Comparison of ENCODE assay signal across 14 mouse cellular contexts in genomic region chrX:107790750-107791493, GRCm38 (mm10). TPM values are rescaled to one million over a fixed set of nuclear protein-coding genes. Genes with fewer than 3 reads are reported as not detected.
DNase-seq lines count a peak whose midpoint lies in the region; ATAC-seq and TF ChIP-seq lines count a peak whose summit lies in the region.
"Had no signal": no experiment of that assay in that cellular context is flagged by ENCODE, and none has a peak within 500 bp of the region (broad histone marks: within the 10 kb centered on the region; RNA-seq: fewer than 3 reads in every experiment).

No protein-coding gene starts in this region.

- H3K9me3 ChIP-seq in hindbrain, postnatal 0 days (ENCODE audit: low read length) = no peaks in the 10 kb centered on the region
- no peaks in the 10 kb centered on the region for H3K9me3 ChIP-seq in hindbrain, embryonic 10.5 days
- H3K9me3 ChIP-seq in midbrain, embryonic 14.5 days (ENCODE audit: control insufficient read depth, low read length) = no peaks in the 10 kb centered on the region
- H3K9me3 ChIP-seq in midbrain, embryonic 10.5 days (replicated peaks) = no peaks in the 10 kb centered on the region
- no peaks in the 10 kb centered on the region for H3K9me3 ChIP-seq in stomach, postnatal 0 days (ENCODE audit: control insufficient read depth, low read length)
- H3K9me3 ChIP-seq: G1E had no signal

- H3K27ac ChIP-seq in hindbrain, postnatal 0 days = no peak overlapping the region
- no peak overlapping the region for H3K27ac ChIP-seq in hindbrain, embryonic 10.5 days
- no peak overlapping the region for H3K27ac ChIP-seq in midbrain, embryonic 14.5 days (replicated peaks; ENCODE audit: low read depth, low read length)
- no peak overlapping the region for H3K27ac ChIP-seq in midbrain, embryonic 10.5 days (replicated peaks)
- no peak overlapping the region for H3K27ac ChIP-seq in stomach, postnatal 0 days (replicated peaks)
- H3K27ac ChIP-seq: macrophage had no signal

- 27% methylated on average over 8 of the region's 8 CpGs for WGBS in hindbrain, postnatal 0 days
- WGBS in hindbrain, embryonic 10.5 days = 27% methylated on average over 8 of the region's 8 CpGs
- WGBS in midbrain, embryonic 14.5 days = 27% methylated on average over 8 of the region's 8 CpGs
- 26% methylated on average over 8 of the region's 8 CpGs for WGBS in midbrain, embryonic 10.5 days
- 27% methylated on average over 8 of the region's 8 CpGs for WGBS in stomach, postnatal 0 days

- no peak overlapping the region for H3K9ac ChIP-seq in hindbrain, postnatal 0 days (replicated peaks; ENCODE audit: low read length)
- H3K9ac ChIP-seq in midbrain, embryonic 14.5 days (replicated peaks; ENCODE audit: low read length) = no peak overlapping the region
- no peak overlapping the region for H3K9ac ChIP-seq in stomach, postnatal 0 days (ENCODE audit: low read length)

- H3K4me3 ChIP-seq in hindbrain, postnatal 0 days (ENCODE audit: low read length) = no peak overlapping the region
- H3K4me3 ChIP-seq in hindbrain, embryonic 10.5 days = no peak overlapping the region
- H3K4me3 ChIP-seq in midbrain, embryonic 14.5 days (replicated peaks; ENCODE audit: low read depth, low read length) = no peak overlapping the region
- no peak overlapping the region for H3K4me3 ChIP-seq in midbrain, embryonic 10.5 days
- no peak overlapping the region for H3K4me3 ChIP-seq in stomach, postnatal 0 days (ENCODE audit: low read depth, low read length)

- ATAC-seq in hindbrain, postnatal 0 days = no peak
- ATAC-seq in midbrain, embryonic 14.5 days (ENCODE audit: low FRiP score, low TSS enrichment) = no peak
- ATAC-seq in stomach, postnatal 0 days (ENCODE audit: low FRiP score, low TSS enrichment) = no peak
- ATAC-seq in activated CD4-positive, CD25-positive, alpha-beta regulatory T cell, adult 4 months = no peak

- no peaks in the 10 kb centered on the region for H3K36me3 ChIP-seq in hindbrain, postnatal 0 days (ENCODE audit: insufficient read depth, low read length)
- H3K36me3 ChIP-seq in hindbrain, embryonic 10.5 days = no peaks in the 10 kb centered on the region
- no peaks in the 10 kb centered on the region for H3K36me3 ChIP-seq in midbrain, embryonic 14.5 days (ENCODE audit: control insufficient read depth, insufficient read depth, low read length)
- no peaks in the 10 kb centered on the region for H3K36me3 ChIP-seq in midbrain, embryonic 10.5 days
- H3K36me3 ChIP-seq in stomach, postnatal 0 days (ENCODE audit: control insufficient read depth, insufficient read depth, low read length) = no peaks in the 10 kb centered on the region

- peak; percentile 35 for TF ChIP-seq CTCF in hindbrain, postnatal 0 days (IDR thresholded peaks at IDR 0.05; ENCODE audit: low read depth)
- peak; percentile 46 for TF ChIP-seq CTCF in stomach, postnatal 0 days (IDR thresholded peaks at IDR 0.05; ENCODE audit: low read depth)

- H3K4me2 ChIP-seq in hindbrain, postnatal 0 days (ENCODE audit: low read depth, low read length) = no peak overlapping the region
- no peak overlapping the region for H3K4me2 ChIP-seq in midbrain, embryonic 14.5 days (ENCODE audit: low read length)
- H3K4me2 ChIP-seq in stomach, postnatal 0 days (replicated peaks; ENCODE audit: low read depth) = no peak overlapping the region
- H3K4me2 ChIP-seq: heart, embryonic 11.5 days had no signal

- DNase-seq in hindbrain, postnatal 0 days (ENCODE audit: low spot score) = peak; percentile 20
- DNase-seq in hindbrain, embryonic 10.5 days (ENCODE audit: low spot score) = no peak
- peak; percentile 30 for DNase-seq in midbrain, embryonic 14.5 days
- no peak for DNase-seq in midbrain, embryonic 10.5 days (ENCODE audit: low spot score)
- DNase-seq in ZHBTc4 (ENCODE audit: low read depth, low spot score) = peak; percentile 8
- no peak for DNase-seq in stomach, postnatal 0 days (ENCODE audit: low spot score)
- DNase-seq: cerebellum, adult 2 months; left cerebral cortex, postnatal 4 days had no signal

- TF ChIP-seq EP300 in stomach, postnatal 0 days (optimal IDR thresholded peaks at IDR 0.05) = no peak

- no peaks in the 10 kb centered on the region for H3K27me3 ChIP-seq in hindbrain, postnatal 0 days (ENCODE audit: insufficient read depth, low read length)
- H3K27me3 ChIP-seq in hindbrain, embryonic 10.5 days (ENCODE audit: insufficient read depth, poor library complexity, severe bottlenecking) = no peaks in the 10 kb centered on the region
- no peaks in the 10 kb centered on the region for H3K27me3 ChIP-seq in midbrain, embryonic 14.5 days (ENCODE audit: control insufficient read depth, insufficient read depth, low read length)
- H3K27me3 ChIP-seq in midbrain, embryonic 10.5 days (ENCODE audit: low read depth, poor library complexity, severe bottlenecking) = no peaks in the 10 kb centered on the region
- H3K27me3 ChIP-seq in stomach, postnatal 0 days (ENCODE audit: control insufficient read depth, insufficient read depth, low read length) = no peaks in the 10 kb centered on the region

- H3K4me1 ChIP-seq in hindbrain, postnatal 0 days (ENCODE audit: insufficient read depth, low read length) = no peaks in the 10 kb centered on the region
- no peaks in the 10 kb centered on the region for H3K4me1 ChIP-seq in hindbrain, embryonic 10.5 days (replicated peaks)
- H3K4me1 ChIP-seq in midbrain, embryonic 14.5 days (ENCODE audit: control insufficient read depth, insufficient read depth, low read length) = no peaks in the 10 kb centered on the region
- no peaks in the 10 kb centered on the region for H3K4me1 ChIP-seq in midbrain, embryonic 10.5 days
- no peaks in the 10 kb centered on the region for H3K4me1 ChIP-seq in stomach, postnatal 0 days (replicated peaks; ENCODE audit: control insufficient read depth, insufficient read depth)

RNA-seq across cellular contexts. Expression of gene Tent5d, which starts 1.5 kb away (rescaled TPM):
- 0.05 and 0.11 TPM in 2 replicates for total RNA-seq in hindbrain, postnatal 0 days (2014; rRNA removed)
- 0.08 TPM in 1 of 2 replicates, not detected in the other for polyA plus RNA-seq in hindbrain, postnatal 0 days (2015; fragmentation: Nextera tagmentation; extraction: Ambion mirVana)
- 0.05 TPM in 1 of 2 replicates, not detected in the other for polyA plus RNA-seq in hindbrain, embryonic 10.5 days (2016; fragmentation: Nextera tagmentation; extraction: Ambion mirVana)
- 0.18 TPM in 1 of 2 replicates, not detected in the other for polyA plus RNA-seq in midbrain, embryonic 14.5 days (2014; fragmentation: Nextera tagmentation; extraction: Ambion mirVana)
- 0.19 TPM in 1 of 2 replicates, not detected in the other for polyA plus RNA-seq in midbrain, embryonic 10.5 days (2016; fragmentation: Nextera tagmentation; extraction: Ambion mirVana)
- not detected in 2 replicates for polyA plus RNA-seq in stomach, postnatal 0 days (2015; fragmentation: Nextera tagmentation; extraction: Ambion mirVana)
- polyA plus RNA-seq in activated CD4-positive, CD25-positive, alpha-beta regulatory T cell, adult 4 months (2017; shearing (Covaris generic)) = under 1 TPM in 1 of 2 experiments, not detected in 1; 0.50 TPM
- total RNA-seq: adrenal gland, postnatal 36 days; left cerebral cortex, postnatal 4 days had no signal
- polyA plus RNA-seq: cerebellum, adult 2 months; embryonic facial prominence, embryonic 14.5 days; G1E; macrophage had no signal

RNA-seq across cellular contexts. Expression of gene 2610002M06Rik, which starts 25.2 kb away (rescaled TPM):
- total RNA-seq in hindbrain, postnatal 0 days (2014; rRNA removed) = 25.6 and 27.1 TPM in 2 replicates
- 17.5 TPM in 2 replicates for polyA plus RNA-seq in hindbrain, postnatal 0 days (2015; fragmentation: Nextera tagmentation; extraction: Ambion mirVana)
- 6.1 and 6.9 TPM in 2 replicates for polyA plus RNA-seq in hindbrain, embryonic 10.5 days (2016; fragmentation: Nextera tagmentation; extraction: Ambion mirVana)
- polyA plus RNA-seq in midbrain, embryonic 14.5 days (2014; fragmentation: Nextera tagmentation; extraction: Ambion mirVana) = 17.9 and 21.4 TPM in 2 replicates
- 6.9 TPM in 2 replicates for polyA plus RNA-seq in midbrain, embryonic 10.5 days (2016; fragmentation: Nextera tagmentation; extraction: Ambion mirVana)
- 8.2 TPM in 2 replicates for polyA plus RNA-seq in stomach, postnatal 0 days (2015; fragmentation: Nextera tagmentation; extraction: Ambion mirVana)
- 10 to 100 TPM; 20.2 to 21.8 TPM for polyA plus RNA-seq in activated CD4-positive, CD25-positive, alpha-beta regulatory T cell, adult 4 months (2017; shearing (Covaris generic))

Comparison
In these comparisons a context has a peak if more than half of its experiments do, and no peak if none do; other contexts are left out.
1. DNase-seq: peak in hindbrain, postnatal 0 days (single experiment), midbrain, embryonic 14.5 days (single experiment) and ZHBTc4 (single experiment); none in hindbrain, embryonic 10.5 days (single experiment), midbrain, embryonic 10.5 days (single experiment) and stomach, postnatal 0 days (single experiment).